Mouse (Mus musculus): ENCODE measurements at regions not wholly inside any gene's neighbourhood (a gene's known extent, or its start where the extent isn't known, plus 50 kb on each side); places are given as distances from the start of the nearest gene placed in this dataset.

- Histone ChIP-seq H3K27ac (ENCODE audit: insufficient read depth, low read length) (no peak overlapping the region), H3K4me3 (ENCODE audit: insufficient read depth, low read length) (no peak overlapping the region), H3K4me1 (ENCODE audit: control insufficient read depth, insufficient read depth, low read length) (peaks cover 8% of the 10 kb centered on the region)
- TF ChIP-seq CTCF (IDR thresholded peaks at IDR 0.05; ENCODE audit: borderline replicate concordance, insufficient read depth, low read length): no peak
- TF ChIP-seq POLR2A (IDR thresholded peaks at IDR 0.05; ENCODE audit: low read depth, low read length): no peak
Observed at GRCm38 (mm10) chr14:23134723-23135122, 879.6 kb downstream of the Kcnma1 start.

- no peak overlapping the region for H3K4me3 ChIP-seq (ENCODE audit: insufficient read depth, low read length)
- TF ChIP-seq CTCF (IDR thresholded peaks at IDR 0.05; ENCODE audit: borderline replicate concordance, insufficient read depth, low read length) (no peak), POLR2A (IDR thresholded peaks at IDR 0.05; ENCODE audit: low read depth, low read length) (no peak)
- peak overlapping the region; percentile 50 for H3K27ac ChIP-seq (ENCODE audit: insufficient read depth, low read length)
- peaks cover 8% of the 10 kb centered on the region for H3K4me1 ChIP-seq (ENCODE audit: control insufficient read depth, insufficient read depth, low read length)
Observed at GRCm38 (mm10) chr14:23131736-23132519, 882.4 kb downstream of the Kcnma1 start.

GRCm38 (mm10) chr14:23115889-23116510 lies 898.3 kb downstream of the Kcnma1 start:
- TF ChIP-seq POLR2A (IDR thresholded peaks at IDR 0.05; ENCODE audit: low read depth, low read length) (no peak), CTCF (IDR thresholded peaks at IDR 0.05; ENCODE audit: borderline replicate concordance, insufficient read depth, low read length) (no peak)
- Histone ChIP-seq H3K4me3 (ENCODE audit: insufficient read depth, low read length) (no peak overlapping the region), H3K27ac (ENCODE audit: insufficient read depth, low read length) (no peak overlapping the region), H3K4me1 (ENCODE audit: control insufficient read depth, insufficient read depth, low read length) (peaks cover 6% of the 10 kb centered on the region; the same call in 1 of the 2 replicates)

GRCm38 (mm10) chr14:23114910-23115309 lies 899.4 kb downstream of the Kcnma1 start:
- Histone ChIP-seq H3K27ac (ENCODE audit: insufficient read depth, low read length) (peak overlapping the region; percentile 27; the same call in 1 of the 2 replicates), H3K4me1 (ENCODE audit: control insufficient read depth, insufficient read depth, low read length) (peaks cover 6% of the 10 kb centered on the region; the same call in 1 of the 2 replicates), H3K4me3 (ENCODE audit: insufficient read depth, low read length) (no peak overlapping the region)
- TF ChIP-seq POLR2A (IDR thresholded peaks at IDR 0.05; ENCODE audit: low read depth, low read length) (no peak), CTCF (IDR thresholded peaks at IDR 0.05; ENCODE audit: borderline replicate concordance, insufficient read depth, low read length) (no peak)

- Histone ChIP-seq H3K4me1 (ENCODE audit: control insufficient read depth, insufficient read depth, low read length) (peaks cover 6% of the 10 kb centered on the region; the same call in 1 of the 2 replicates), H3K27ac (ENCODE audit: insufficient read depth, low read length) (peak overlapping the region; percentile 12; the same call in 1 of the 2 replicates), H3K4me3 (ENCODE audit: insufficient read depth, low read length) (no peak overlapping the region)
- TF ChIP-seq CTCF (IDR thresholded peaks at IDR 0.05; ENCODE audit: borderline replicate concordance, insufficient read depth, low read length) (no peak), POLR2A (IDR thresholded peaks at IDR 0.05; ENCODE audit: low read depth, low read length) (no peak)
Observed at GRCm38 (mm10) chr14:23114456-23114855, 899.8 kb downstream of the Kcnma1 start.

GRCm38 (mm10) chr14:23112369-23112768 lies 901.9 kb downstream of the Kcnma1 start:
- peaks cover 6% of the 10 kb centered on the region; the same call in 1 of the 2 replicates for H3K4me1 ChIP-seq (ENCODE audit: control insufficient read depth, insufficient read depth, low read length)
- no peak overlapping the region for H3K27ac ChIP-seq (ENCODE audit: insufficient read depth, low read length)
- no peak for TF ChIP-seq CTCF (IDR thresholded peaks at IDR 0.05; ENCODE audit: borderline replicate concordance, insufficient read depth, low read length)
- no peak for TF ChIP-seq POLR2A (IDR thresholded peaks at IDR 0.05; ENCODE audit: low read depth, low read length)
- no peak overlapping the region for H3K4me3 ChIP-seq (ENCODE audit: insufficient read depth, low read length)

- no peak overlapping the region for H3K4me3 ChIP-seq (ENCODE audit: insufficient read depth, low read length)
- TF ChIP-seq POLR2A (IDR thresholded peaks at IDR 0.05; ENCODE audit: low read depth, low read length) (no peak), CTCF (IDR thresholded peaks at IDR 0.05; ENCODE audit: borderline replicate concordance, insufficient read depth, low read length) (no peak)
- peaks cover 5% of the 10 kb centered on the region; the same call in 1 of the 2 replicates for H3K4me1 ChIP-seq (ENCODE audit: control insufficient read depth, insufficient read depth, low read length)
- H3K27ac ChIP-seq (ENCODE audit: insufficient read depth, low read length): no peak overlapping the region
Observed at GRCm38 (mm10) chr14:23108590-23108989, 905.7 kb downstream of the Kcnma1 start.

GRCm38 (mm10) chr14:23107466-23107865 lies 906.8 kb downstream of the Kcnma1 start:
- Histone ChIP-seq H3K27ac (ENCODE audit: insufficient read depth, low read length) (no peak overlapping the region), H3K4me3 (ENCODE audit: insufficient read depth, low read length) (no peak overlapping the region), H3K4me1 (ENCODE audit: control insufficient read depth, insufficient read depth, low read length) (peaks cover 4% of the 10 kb centered on the region; the same call in 1 of the 2 replicates)
- TF ChIP-seq CTCF (IDR thresholded peaks at IDR 0.05; ENCODE audit: borderline replicate concordance, insufficient read depth, low read length) (no peak), POLR2A (IDR thresholded peaks at IDR 0.05; ENCODE audit: low read depth, low read length) (no peak)
